Mouse (Mus musculus) G1E-ER4 (cell line): ENCODE measurements around the gene Tspoap1. TPM values are rescaled to one million over a fixed set of nuclear protein-coding genes. Genes with fewer than 3 reads are reported as not detected.

Source experiments
- GATA1 ChIP-seq: IDR thresholded peaks from one replicate; pipeline ENCODE4 v1.8.0; 2012; ENCODE audit warnings: low read length, inconsistent platforms
- polyA plus RNA-seq: library from polyadenylated mRNA; stranded (reverse); fragments of >175 nt; gene quantifications from 2 replicates; pipeline ENCODE4 v1.2.3, GENCODE M21; 2012

The Tspoap1 gene
- polyA plus RNA-seq, 1 experiment, result 4.4 TPM

GRCm38 (mm10) chr11:87734346-87734745 is 26.0 kb upstream of the Tspoap1 start:
- no peak for TF ChIP-seq GATA1

- TF ChIP-seq GATA1, result no peak
These were observed 24.6 kb upstream of the Tspoap1 start for GRCm38 (mm10) chr11:87735691-87736090.

- no peak for TF ChIP-seq GATA1
These were observed 23.6 kb upstream of the Tspoap1 start for GRCm38 (mm10) chr11:87736647-87737134.

- TF ChIP-seq GATA1, result no peak
These were observed 23.1 kb upstream of the Tspoap1 start, which contains the start of gene Supt4a for GRCm38 (mm10) chr11:87737175-87737740. Gene Supt4a (plus strand): TSS chr11:87737552.

- TF ChIP-seq GATA1, result no peak
These were observed 16.6 kb upstream of the Tspoap1 start for GRCm38 (mm10) chr11:87743691-87744090.

- TF ChIP-seq GATA1, result no peak
These were observed 15.4 kb upstream of the Tspoap1 start for GRCm38 (mm10) chr11:87744964-87745363.

- no peak for TF ChIP-seq GATA1
These were observed 14.4 kb upstream of the Tspoap1 start for GRCm38 (mm10) chr11:87745632-87746555.

GRCm38 (mm10) chr11:87747312-87747711 is 13.0 kb upstream of the Tspoap1 start:
- no peak for TF ChIP-seq GATA1

GRCm38 (mm10) chr11:87747716-87748115 is 12.6 kb upstream of the Tspoap1 start:
- TF ChIP-seq GATA1, result no peak

GRCm38 (mm10) chr11:87748132-87749119 is 11.9 kb upstream of the Tspoap1 start:
- TF ChIP-seq GATA1, result no peak

- no peak for TF ChIP-seq GATA1
These were observed 10.9 kb upstream of the Tspoap1 start for GRCm38 (mm10) chr11:87749192-87750042.

- TF ChIP-seq GATA1, result no peak
These were observed 10.3 kb upstream of the Tspoap1 start for GRCm38 (mm10) chr11:87750043-87750421.

GRCm38 (mm10) chr11:87750521-87750920 is 9.8 kb upstream of the Tspoap1 start:
- TF ChIP-seq GATA1, result no peak

GRCm38 (mm10) chr11:87751031-87751430 is 9.3 kb upstream of the Tspoap1 start:
- TF ChIP-seq GATA1, result no peak

- peak; percentile 95 for TF ChIP-seq GATA1
These were observed 8.8 kb upstream of the Tspoap1 start for GRCm38 (mm10) chr11:87751491-87751966.
